Mouse (Mus musculus) heart, adult 2 months (tissue): Measurements from ENCODE around the gene Smap1.
"Not testable (repeated sequence)": the region's sequence is repeated elsewhere in the genome, so short reads cannot be mapped to it uniquely, and the experiment has no call there.

Experiments
- CTCF ChIP-seq: fragments of 200-600 bp; IDR thresholded peaks from 2 replicates; pipeline ENCODE4 v1.8.1; 2022; ENCODE audit warnings: antibody characterized with exemption, mild to moderate bottlenecking, moderate library complexity
- POLR2A ChIP-seq: fragments of 200-500 bp; IDR thresholded peaks from 2 replicates; pipeline ENCODE4 v1.6.1; 2011; ENCODE audit warnings: mild to moderate bottlenecking, low read depth, low read length, control low read depth; ENCODE audit not compliant: insufficient read depth

- not testable (repeated sequence) for TF ChIP-seq CTCF, POLR2A
Measured at GRCm38 (mm10) chr1:23971159-23971558, 49.0 kb upstream of the Smap1 start.
